Mouse (Mus musculus) 3134 (cell line): ENCODE measurements around the gene Dspp.

Experiments
- DNase-seq: peaks from one replicate; pipeline ENCODE4 v3.0.0-alpha.2; 2011; ENCODE audit warnings: low spot score; ENCODE audit not compliant: insufficient read length; ENCODE audit errors: extremely low read depth

The Dspp gene

GRCm38 (mm10) chr5:104170412-104170811, at the start of gene Dspp:
TSS of gene Dspp (plus strand) at chr5:104170712.
- DNase-seq = no peak

GRCm38 (mm10) chr5:104124016-104124658, 46.4 kb upstream of the Dspp start:
- no peak for DNase-seq

GRCm38 (mm10) chr5:104126561-104127320, 43.8 kb upstream of the Dspp start:
- no peak for DNase-seq

GRCm38 (mm10) chr5:104127351-104127750, 43.2 kb upstream of the Dspp start:
- no peak for DNase-seq

GRCm38 (mm10) chr5:104128281-104129031, 42.1 kb upstream of the Dspp start:
- DNase-seq = no peak

DNA sequence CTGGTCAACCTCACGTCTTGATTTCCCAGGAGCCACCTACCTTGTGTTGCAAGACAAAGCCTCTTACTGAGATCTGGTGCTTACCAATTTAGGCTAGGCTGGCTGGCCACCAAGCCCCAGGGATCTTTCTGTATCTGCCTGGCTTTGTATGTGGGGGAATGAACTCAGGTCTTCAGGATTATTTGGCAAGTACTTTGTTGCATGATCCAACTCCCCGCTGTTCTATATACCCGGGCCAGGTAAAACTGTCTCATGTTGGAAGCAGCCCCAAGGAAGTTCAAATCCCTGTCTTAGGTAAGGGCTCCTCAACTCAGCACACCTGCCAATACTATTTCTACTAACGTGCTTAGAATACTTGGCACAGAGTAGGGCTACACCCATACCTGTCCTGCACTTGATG, 39.6 kb upstream of the Dspp start:
- no peak for DNase-seq

DNA sequence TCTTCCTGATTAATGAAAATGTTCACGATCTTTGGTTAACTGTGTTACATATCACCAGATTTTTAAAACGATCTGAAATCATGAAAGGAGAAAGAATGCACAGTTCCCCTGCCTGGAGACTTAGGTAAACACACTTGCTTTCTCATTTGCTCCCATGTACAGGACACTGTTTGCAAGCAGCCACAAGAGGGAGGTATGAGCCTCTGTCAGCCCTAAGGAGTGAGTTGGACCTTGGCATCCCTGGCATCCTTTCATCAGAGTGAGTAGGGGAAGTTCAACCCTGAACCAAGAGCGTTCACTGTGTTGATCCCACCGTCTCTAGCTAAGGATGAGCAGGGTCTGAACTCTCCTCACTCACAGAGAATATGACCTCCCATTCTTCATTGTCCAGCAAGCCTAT, 39.0 kb upstream of the Dspp start:
- peak; percentile 16 for DNase-seq

- DNase-seq = no peak
Observed at GRCm38 (mm10) chr5:104133752-104134151, 36.8 kb upstream of the Dspp start.

- DNase-seq = no peak
Observed at GRCm38 (mm10) chr5:104137920-104138541, 32.5 kb upstream of the Dspp start.

DNA sequence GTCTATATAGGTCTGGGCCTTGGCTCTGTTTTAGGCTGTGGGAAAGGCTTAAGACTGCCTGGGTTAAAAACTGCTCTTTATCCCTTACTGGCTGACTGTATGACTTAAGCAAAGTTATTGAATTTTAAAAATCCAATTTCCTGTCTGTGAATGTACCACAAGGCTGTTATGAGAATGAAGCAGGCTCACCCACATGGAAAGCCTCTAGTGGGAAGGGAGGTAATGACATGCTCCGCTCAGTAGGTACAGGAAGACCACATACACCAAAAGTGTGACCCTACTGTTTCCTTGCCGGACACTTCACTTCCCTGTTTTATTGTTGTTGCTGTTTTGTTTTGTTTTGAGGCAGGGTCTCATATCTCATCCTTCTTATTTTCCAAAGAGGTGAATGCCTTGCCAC, 29.4 kb upstream of the Dspp start:
- DNase-seq = no peak

DNA sequence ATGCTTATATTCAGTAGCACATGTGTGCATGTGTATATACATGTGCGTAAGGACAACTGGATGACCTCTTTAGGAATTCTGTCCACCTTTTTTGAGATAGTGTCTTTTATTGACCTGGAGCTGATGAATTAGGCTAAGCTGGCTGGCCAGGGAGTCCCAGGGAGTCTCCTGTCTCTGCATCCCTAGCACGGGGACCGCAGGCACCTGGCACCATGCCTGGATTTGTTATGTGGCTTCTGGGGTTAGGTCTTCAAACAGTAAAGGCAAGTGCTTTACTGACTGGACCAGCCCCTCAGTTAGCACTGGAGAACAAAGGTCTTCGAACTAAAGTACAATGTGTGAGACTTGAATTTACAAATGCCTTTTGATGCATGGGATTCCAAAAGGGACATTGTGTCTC, 26.5 kb upstream of the Dspp start:
- no peak for DNase-seq

DNA sequence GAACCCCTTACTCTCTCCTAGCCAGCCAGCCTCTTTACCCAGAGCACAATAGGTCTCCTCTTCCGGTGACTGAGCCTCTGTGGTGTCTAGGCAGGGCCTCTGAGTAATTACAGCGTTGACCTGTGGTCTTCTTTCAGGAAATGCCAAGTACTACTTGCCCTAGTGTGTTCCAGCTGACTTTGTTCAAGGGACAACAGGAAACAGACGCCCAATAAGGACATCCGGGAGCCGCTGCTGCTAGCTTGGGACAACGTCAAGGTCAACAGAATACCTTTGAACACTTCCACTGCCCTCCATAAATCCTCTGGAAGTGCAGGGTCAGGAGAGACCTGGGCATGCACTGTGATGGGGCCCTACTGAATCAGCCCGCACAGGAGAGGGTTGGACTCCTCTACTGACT, 21.2 kb upstream of the Dspp start:
- no peak for DNase-seq

GRCm38 (mm10) chr5:104150196-104150595, 20.3 kb upstream of the Dspp start:
- no peak for DNase-seq

- DNase-seq = no peak
Observed at GRCm38 (mm10) chr5:104157701-104158100, 12.8 kb upstream of the Dspp start.

GRCm38 (mm10) chr5:104158332-104159052, 12.0 kb upstream of the Dspp start:
- no peak for DNase-seq

- no peak for DNase-seq
Observed at GRCm38 (mm10) chr5:104160581-104160980, 9.9 kb upstream of the Dspp start.

- no peak for DNase-seq
Observed at GRCm38 (mm10) chr5:104161390-104161789, 9.1 kb upstream of the Dspp start.

DNA sequence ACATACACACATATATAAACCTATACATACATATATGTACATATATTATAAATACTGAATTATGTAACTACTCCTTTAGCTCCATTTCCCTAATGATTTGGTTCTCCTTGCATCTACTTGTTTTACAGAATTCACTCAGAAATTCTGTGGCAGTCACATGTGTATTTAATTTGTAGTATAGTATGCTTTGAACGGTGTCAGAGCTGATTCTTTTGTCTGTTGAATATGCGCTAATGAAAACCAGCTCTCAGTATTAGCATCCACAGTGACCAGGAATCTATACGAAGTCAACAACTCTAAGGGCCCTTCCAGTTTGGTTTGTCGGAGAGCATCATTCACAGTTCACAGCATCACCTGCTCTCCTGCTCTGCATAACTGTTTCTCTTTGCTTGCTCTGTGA, 7.0 kb upstream of the Dspp start:
- DNase-seq = no peak

DNA sequence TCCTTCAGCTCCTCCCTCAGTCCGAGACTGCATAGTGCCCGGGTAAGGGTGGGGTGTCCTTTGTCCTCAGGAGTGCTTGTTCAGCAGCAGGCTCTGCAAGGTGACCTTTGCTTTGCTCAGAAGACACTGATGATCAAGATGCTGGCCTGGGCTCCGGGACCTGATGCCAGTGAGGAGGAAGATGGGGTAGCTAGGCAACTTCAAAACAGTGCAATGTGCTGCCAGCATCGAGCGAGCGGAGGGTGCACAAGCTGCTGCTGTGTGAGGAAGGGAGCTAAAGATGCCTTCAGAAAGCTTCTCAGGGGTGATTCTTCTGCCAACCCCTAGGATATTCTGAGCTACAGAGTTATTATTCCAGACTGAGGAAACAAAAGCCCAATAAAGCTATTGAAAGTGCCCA, 2.6 kb downstream of the Dspp start:
- no peak for DNase-seq

- no peak for DNase-seq
Observed at GRCm38 (mm10) chr5:104183743-104184142, 13.2 kb downstream of the Dspp start.

DNA sequence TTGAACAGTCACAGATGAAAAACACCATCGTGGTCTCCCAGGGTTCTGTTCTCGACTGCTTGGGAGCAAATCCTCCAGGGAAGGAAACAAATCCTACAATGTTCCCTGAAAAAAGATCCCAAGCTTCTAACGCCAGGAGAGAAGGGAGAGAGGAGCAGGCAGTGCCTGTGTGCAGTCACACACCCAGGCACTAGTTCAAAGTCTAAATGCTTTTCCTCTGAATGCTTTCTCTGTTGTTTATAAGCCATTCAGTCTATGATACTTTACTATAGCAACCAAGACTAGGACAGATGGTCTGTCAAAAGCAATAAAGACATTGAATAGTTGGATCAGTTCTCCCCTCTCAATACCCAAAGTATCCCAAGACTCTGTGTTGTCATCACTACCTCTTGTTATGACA, 16.8 kb downstream of the Dspp start:
- no peak for DNase-seq
